Mouse (Mus musculus) forelimb bud, embryonic 11.5 days (tissue): ENCODE measurements at regions not wholly inside any gene's neighbourhood (a gene's known extent, or its start where the extent isn't known, plus 50 kb on each side); places are given as distances from the start of the nearest gene placed in this dataset.

Experiments used
- DNase-seq: peaks from one replicate; pipeline ENCODE4 v3.0.0-alpha.2; 2012; ENCODE audit warnings: low read depth, low spot score

DNA sequence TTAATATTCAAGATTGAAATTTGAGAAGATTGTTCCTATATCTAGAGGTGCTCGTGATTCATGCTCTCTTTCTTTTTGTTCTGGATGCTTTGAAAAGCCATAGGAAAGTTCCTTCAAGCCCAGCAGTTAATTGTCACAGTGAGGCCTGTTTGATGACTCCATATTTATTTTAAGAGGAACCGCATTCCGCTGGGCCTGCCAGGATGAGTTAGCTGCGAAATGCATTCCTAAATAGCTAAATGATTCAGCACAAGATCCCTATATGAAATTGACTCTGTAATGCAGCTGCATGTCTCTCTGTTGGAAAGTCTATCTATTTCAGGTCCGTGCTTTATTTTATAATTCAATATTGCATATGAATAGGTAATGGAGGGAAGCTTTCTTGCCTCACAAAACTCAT, 511.9 kb upstream of the Adgra3 start:
- no peak for DNase-seq

DNA sequence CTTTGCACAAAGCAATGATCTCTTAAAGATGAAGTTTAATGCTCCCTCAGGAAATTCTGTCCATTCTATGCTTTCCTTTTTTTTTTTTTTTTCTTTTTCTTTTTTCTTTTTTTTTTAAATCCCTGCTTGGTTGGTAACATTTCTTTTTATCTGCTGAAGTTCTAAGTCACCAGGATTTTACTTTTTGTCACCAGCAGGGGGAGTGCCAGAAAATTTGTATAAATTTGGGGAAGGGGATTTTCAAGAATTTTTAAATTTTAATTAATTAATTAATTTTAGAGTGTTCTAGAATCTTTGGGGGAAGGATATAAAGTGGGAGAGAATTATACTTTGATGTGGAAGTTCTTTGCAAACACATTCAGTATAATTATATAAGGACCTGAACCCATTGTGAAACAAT, 492.3 kb upstream of the Adgra3 start:
- no peak for DNase-seq

DNA sequence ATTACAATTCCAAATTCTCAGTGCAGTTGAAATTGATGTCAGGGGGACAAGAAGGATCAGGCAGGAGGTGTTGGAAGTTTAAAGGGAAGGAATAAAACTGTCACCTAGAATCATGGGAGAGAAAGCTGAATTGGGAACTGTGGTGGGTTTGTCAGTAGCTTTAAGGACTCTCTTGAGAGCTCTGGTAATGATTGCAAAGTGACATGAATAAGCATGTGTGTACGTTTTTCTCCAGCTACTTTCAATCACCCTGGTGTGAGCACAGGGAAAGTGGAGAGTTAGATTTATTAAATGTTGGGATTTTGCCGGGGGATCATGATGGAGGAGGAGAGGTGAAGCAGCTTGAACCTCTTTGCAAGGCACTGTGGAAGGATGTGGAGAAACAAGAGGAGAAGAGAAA, 453.7 kb upstream of the Adgra3 start:
- DNase-seq: no peak

DNA sequence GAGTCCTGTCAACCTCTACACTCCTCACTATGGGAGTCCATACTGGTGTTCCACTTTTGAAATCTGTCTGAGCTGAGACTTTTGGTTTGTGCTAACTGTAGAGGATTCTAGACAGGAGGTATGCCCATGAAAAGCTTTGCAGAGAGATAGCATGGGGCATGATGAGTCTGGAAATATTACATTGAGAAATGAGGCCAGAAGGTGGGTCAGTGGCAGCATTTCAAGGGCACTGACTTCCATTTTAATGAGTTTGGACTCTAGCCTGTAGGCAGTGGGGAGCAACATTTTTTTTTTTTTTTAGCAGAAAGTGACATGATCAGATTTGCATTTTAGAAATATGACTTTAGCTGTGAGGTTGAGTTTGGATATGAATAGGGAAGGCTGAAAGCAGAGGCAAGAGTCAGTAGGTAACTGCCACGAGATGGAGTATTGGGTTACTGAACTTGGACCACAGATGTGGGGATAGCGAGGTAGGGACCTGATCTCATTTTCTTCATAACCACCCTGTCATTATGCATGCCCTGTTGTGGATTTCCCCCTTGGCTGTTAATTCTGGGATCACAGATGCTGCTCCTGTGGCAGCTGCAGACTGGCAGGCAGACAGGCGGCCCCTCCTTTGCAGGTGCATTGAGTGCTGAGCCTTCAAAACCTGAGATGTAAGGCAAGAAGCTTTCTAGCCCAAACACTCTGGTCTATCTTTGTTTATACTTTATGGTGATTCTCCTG, 451.1 kb upstream of the Adgra3 start:
- no peak for DNase-seq

DNA sequence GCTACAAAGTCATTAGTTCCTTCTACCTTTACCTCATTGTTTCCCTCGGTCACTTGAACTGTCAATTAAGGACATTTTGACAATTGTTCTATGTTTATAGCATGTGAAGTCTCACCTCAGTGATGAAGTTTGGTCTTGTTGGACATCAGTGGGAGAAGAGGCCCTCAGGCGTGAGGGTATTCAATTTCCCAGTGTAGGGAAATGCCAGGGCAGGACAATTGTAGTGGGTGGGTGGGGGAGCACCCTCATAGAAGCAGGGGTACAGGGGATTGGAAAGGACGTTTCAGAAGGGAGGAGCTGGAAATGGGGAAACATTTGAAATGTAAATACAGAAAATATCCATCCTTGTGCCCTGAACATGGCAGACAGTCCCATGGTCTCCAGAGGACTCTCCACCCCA, 431.4 kb upstream of the Adgra3 start:
- no peak for DNase-seq

DNA sequence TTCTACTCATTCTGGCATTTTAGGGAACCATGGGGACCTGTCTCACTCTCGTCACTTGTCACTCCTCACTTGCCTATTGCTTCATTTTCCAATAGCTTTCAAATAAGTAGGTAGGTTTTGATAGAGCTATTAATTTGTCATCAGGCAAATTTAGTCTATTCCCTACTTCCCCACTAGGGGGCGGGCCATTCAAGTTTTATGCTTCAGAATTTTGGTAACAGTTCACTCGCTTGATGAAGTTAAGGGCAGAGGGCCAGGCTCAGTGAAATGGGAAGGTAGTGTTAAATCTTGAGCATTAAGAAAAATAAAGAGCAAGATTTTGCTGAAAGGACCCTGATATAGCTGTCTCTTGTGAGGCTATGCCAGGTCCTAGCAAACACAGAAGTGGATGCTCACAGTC, 418.2 kb upstream of the Adgra3 start:
- DNase-seq: peak; percentile 42

DNA sequence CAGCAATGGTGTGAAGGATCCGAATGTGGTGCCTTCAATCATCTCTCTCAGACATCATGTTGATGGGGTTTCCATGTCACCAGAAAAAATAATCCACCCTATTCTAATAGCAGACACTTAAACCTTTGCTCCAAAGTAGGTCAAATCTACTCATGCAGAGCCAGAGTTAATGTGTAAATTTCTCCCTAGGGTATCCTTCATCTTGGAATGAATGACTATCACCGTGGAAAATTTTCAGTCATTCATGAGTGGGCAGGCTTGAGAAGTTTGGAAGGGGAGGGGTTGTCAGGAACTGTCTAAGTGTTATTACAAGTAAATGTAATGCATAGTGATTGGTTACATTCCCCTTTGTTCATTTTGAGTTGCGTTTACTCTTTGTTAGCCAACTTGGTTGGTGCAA, 402.7 kb upstream of the Adgra3 start:
- no peak for DNase-seq

DNA sequence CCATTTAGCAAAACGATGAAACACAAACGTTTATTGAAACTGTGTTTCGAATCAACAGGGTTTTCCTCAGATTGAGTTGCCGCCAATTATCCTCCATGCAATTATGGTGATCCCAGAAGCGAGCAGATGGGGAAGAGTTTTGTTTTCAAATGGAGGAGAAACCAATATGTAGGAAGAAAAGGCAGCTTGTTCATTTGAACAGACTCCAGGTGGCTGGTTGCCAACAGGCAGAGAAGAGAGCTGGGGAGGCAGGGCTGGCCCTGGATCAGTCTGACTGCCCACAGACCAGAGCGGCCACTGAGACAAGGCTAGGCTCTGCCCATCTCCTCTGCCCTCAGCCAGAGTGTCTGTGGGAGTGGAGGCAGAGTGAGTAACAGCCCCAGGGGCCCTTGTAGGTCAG, 398.8 kb upstream of the Adgra3 start:
- no peak for DNase-seq

DNA sequence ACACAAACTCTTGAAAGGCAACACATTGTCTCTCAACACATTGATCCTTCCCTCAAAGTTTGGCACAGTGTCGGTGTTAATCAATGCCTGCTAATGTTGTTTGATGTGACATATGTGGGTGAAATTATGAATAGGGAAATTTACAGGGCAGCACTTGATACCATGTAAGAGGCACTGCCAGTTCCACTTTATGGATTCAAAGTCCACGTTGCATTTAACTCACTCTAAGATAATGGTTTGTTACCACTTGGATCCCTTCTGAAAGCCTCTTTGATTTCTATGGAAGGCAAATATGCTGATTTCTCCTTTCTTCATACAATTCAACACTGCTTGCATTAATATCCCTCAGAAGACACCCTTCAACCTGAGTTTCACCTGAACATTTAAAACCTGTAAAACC, 395.6 kb upstream of the Adgra3 start:
- no peak for DNase-seq

DNA sequence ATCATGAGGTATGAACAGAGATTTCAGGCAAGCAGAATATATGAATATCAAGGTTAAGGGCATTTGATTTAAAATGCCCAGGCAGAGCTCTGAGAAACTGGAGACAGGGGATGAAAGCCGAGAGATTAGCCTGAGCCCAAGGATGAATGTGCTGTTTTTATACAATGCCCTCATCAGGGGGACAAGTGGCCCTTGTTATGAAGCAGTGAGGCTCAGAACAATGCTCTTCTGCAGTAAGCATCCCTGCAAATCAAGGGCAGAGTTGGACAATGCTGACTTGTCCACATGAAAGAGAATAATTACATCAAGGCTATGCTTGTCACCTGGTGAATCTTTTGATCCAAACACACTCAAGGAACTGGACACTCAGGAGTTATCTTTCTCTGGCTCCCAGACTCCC, 348.1 kb upstream of the Adgra3 start:
- no peak for DNase-seq

DNA sequence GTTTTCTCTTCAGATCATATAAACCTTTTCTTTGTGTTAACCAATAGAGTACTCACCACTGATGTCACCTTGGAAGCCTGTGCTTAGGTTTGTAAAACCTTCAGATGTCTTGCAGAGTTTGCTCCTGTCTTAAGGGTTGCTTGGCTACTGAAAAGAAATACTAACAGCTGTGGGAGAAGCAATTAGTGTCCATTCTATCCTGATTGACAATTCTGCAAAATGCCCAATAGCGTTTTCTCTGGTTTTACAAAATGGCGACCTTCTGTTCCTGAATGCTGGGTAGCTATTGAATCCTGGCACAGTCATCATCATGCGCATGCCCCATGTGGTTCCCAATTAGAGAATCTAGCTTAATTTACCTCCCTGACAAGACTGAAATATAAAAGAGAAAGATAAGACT, 347.7 kb upstream of the Adgra3 start:
- DNase-seq: no peak
